Mouse (Mus musculus) liver, embryonic 14.5 days (tissue): ENCODE measurements at regions not wholly inside any gene's neighbourhood (a gene's known extent, or its start where the extent isn't known, plus 50 kb on each side); places are given as distances from the start of the nearest gene placed in this dataset.

Source experiments
- CTCF ChIP-seq: IDR thresholded peaks from 2 replicates; pipeline ENCODE4 v1.5.1; 2016; ENCODE audit warnings: antibody characterized with exemption, low read depth, control low read depth
- EP300 ChIP-seq: IDR thresholded peaks from 2 replicates; pipeline ENCODE4 v1.6.1; 2016; ENCODE audit warnings: antibody characterized with exemption, low read depth

GRCm38 (mm10) chr5:126538072-126538471, 703.5 kb upstream of the Tmem132c start:
- TF ChIP-seq CTCF (no peak), EP300 (no peak)
